Mouse (Mus musculus) frontal cortex, postnatal 10 days (tissue): Measurements from ENCODE around the gene Slc46a1.

ENCODE experiments used
- DNase-seq, 2 experiments: peaks; one replicate each; pipeline ENCODE4 v3.0.0; 2022; ENCODE audit warnings: low spot score in 2 of 2, mixed read lengths in 1 of 2

The Slc46a1 gene

GRCm38 (mm10) chr11:78455308-78455707 is 10.2 kb upstream of the Slc46a1 start:
- no peak for DNase-seq

GRCm38 (mm10) chr11:78458740-78459139 is 6.8 kb upstream of the Slc46a1 start:
- no peak for DNase-seq

- no peak for DNase-seq
These were observed 3.6 kb upstream of the Slc46a1 start for GRCm38 (mm10) chr11:78461894-78462293.

GRCm38 (mm10) chr11:78462669-78463068 is 2.8 kb upstream of the Slc46a1 start:
- no peak for DNase-seq

- DNase-seq: no peak
These were observed 2.0 kb upstream of the Slc46a1 start for GRCm38 (mm10) chr11:78463286-78464036.

- DNase-seq: no peak
These were observed 381 bp upstream of the Slc46a1 start for GRCm38 (mm10) chr11:78465116-78465515.

- no peak for DNase-seq
These were observed 880 bp downstream of the Slc46a1 start for GRCm38 (mm10) chr11:78466242-78466912.

GRCm38 (mm10) chr11:78467515-78467914 is 2.0 kb downstream of the Slc46a1 start:
- DNase-seq: no peak

GRCm38 (mm10) chr11:78467932-78468331 is 2.4 kb downstream of the Slc46a1 start:
- no peak for DNase-seq

GRCm38 (mm10) chr11:78471326-78472103 is 6.0 kb downstream of the Slc46a1 start:
- no peak for DNase-seq

- no peak for DNase-seq
These were observed 9.8 kb downstream of the Slc46a1 start for GRCm38 (mm10) chr11:78475289-78475688.

GRCm38 (mm10) chr11:78483639-78484038 is 18.1 kb downstream of the Slc46a1 start:
- no peak for DNase-seq

GRCm38 (mm10) chr11:78488168-78488567 is 22.7 kb downstream of the Slc46a1 start:
- DNase-seq: peak in 1 of 2 experiments; percentile 75

GRCm38 (mm10) chr11:78490781-78491241 is 25.3 kb downstream of the Slc46a1 start:
- DNase-seq: peak; percentile 45 to 53

GRCm38 (mm10) chr11:78495904-78496303 is 30.4 kb downstream of the Slc46a1 start:
- no peak for DNase-seq

GRCm38 (mm10) chr11:78497071-78497541 is 31.6 kb downstream of the Slc46a1 start:
- DNase-seq: peak in 1 of 2 experiments; percentile 65

GRCm38 (mm10) chr11:78497544-78498522 is 32.3 kb downstream of the Slc46a1 start, which contains the start of gene Sarm1:
TSS of gene Sarm1 (minus strand) at chr11:78497754.
- DNase-seq: peak; percentile 93 to 95

GRCm38 (mm10) chr11:78499004-78499403 is 33.5 kb downstream of the Slc46a1 start, which contains the start of gene Vtn:
TSS of gene Vtn (plus strand) at chr11:78499091.
- DNase-seq: no peak

GRCm38 (mm10) chr11:78499543-78499942 is 34.0 kb downstream of the Slc46a1 start:
- no peak for DNase-seq

GRCm38 (mm10) chr11:78500623-78501202 is 35.2 kb downstream of the Slc46a1 start:
- no peak for DNase-seq
